Mouse (Mus musculus): ENCODE data around the gene Wnt7b.

Wnt7b gene

GRCm38 (mm10) chr15:85600696-85601094, 18.4 kb upstream of the Wnt7b start:
- peak in 1 of 2 experiments; percentile 50 for DNase-seq

DNA sequence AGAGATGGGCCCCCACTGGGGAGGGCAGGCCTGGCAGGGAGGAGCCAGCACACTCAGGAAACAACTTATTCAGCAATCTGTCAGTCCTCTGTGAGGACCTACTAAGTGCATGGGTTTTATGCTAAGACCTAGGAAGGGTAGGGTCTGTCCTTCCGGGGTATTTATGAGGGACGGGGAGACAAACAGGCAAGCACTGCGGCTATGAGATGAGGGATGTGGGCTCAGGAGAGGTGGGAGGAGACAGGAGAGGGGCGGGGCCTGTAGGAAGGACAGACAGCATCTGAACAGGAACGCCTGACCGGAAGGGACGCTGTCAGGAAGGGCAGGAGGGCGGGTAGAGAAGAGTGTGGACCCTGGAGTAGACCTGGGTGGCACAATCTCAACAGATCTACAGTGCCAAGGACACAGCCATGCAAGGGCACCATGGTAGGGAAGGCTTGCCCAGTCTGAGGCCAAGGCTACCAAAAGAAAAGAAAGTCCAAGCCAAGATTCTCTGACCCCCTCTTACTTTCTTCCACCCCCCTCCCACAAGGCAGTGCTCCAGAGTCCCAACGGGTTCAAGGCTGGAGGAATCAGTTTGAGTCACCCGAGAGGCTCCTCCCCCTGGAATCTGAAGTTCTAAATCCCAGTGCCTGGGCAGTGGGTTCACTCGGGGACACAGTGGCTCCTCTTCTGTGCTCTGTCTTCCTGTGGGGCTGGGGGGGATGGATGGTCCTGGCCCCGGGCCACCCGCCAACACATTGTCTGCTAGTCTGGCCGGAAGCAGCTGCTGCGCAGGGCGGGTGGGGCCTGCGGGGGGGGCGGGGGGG, 17.8 kb upstream of the Wnt7b start:
- DNase-seq: peak; percentile 82 to 85

GRCm38 (mm10) chr15:85598984-85599886, 17.0 kb upstream of the Wnt7b start:
- peak; percentile 93 to 96 for DNase-seq

- no peak for DNase-seq
These were observed 16.2 kb upstream of the Wnt7b start for GRCm38 (mm10) chr15:85598443-85598842.

DNA sequence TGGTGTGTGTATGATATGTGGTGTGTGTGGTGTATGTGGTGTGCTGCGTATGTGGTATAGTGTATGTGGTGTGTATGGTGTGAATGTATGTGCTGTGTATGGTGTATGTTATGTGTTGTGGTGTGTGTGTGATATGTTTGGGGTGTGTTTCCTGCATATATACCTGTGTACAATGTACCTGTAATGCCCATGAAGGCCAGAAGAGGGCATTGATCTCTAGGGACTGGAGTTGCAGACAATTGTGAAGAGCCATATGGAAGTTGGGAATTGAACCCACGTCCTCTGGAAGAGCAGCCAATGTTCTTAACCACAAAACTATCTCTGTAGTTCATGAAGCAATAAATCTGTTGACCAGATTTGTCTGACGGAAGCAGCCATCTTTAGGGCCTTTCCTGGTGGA, 15.1 kb upstream of the Wnt7b start:
- peak; percentile 55 for DNase-seq

- no peak for DNase-seq
These were observed 10.4 kb upstream of the Wnt7b start for GRCm38 (mm10) chr15:85592674-85593073.

DNA sequence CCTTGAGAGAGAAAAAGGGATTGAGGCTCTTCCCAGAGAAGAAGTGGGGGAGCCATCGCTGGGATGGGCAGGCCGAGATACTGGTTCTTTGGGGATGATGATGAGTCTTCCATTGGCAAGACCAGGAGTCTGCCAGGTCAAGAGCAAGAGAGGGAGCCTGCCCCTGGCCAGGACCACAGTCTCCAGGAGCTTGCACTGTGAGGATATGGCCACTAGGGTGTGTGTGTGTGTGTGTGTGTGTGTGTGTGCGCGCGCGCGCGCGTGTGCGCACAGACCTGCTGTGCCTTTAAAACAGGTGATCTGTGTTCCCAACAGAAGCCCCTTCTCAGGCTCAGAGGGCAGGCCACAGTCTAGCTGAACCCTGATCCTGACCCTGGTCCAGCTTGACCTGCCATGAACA, 8.6 kb upstream of the Wnt7b start:
- DNase-seq: no peak

GRCm38 (mm10) chr15:85583504-85583903, 1.2 kb upstream of the Wnt7b start:
- DNase-seq: peak; percentile 90

DNA sequence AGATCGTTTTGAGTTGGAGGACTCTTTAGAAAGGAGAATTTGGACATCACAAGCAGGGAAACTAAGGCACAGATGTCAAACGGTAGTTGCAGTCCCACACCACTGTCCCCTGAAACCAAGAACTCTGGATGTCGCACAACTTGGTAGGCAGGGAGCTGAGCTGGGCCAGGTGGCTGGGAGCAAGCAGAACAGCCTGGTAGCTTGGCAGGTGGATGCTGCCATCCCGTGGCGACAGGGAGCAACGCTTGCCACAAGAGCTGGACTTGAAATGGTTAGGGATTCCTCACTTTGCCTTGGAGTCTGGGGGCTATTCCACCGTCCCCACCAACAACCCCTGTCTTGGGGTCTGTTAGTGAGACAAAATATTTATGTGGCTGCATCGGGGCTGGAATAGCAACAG, 751 bp upstream of the Wnt7b start:
- DNase-seq: peak; percentile 94

GRCm38 (mm10) chr15:85581563-85582064, 659 bp downstream of the Wnt7b start:
- DNase-seq: no peak

- peak in 1 of 2 experiments; percentile 42 for DNase-seq
These were observed 1.2 kb downstream of the Wnt7b start for GRCm38 (mm10) chr15:85580934-85581562.

GRCm38 (mm10) chr15:85580483-85580882, 1.8 kb downstream of the Wnt7b start:
- DNase-seq: peak in 1 of 2 experiments; percentile 35

DNA sequence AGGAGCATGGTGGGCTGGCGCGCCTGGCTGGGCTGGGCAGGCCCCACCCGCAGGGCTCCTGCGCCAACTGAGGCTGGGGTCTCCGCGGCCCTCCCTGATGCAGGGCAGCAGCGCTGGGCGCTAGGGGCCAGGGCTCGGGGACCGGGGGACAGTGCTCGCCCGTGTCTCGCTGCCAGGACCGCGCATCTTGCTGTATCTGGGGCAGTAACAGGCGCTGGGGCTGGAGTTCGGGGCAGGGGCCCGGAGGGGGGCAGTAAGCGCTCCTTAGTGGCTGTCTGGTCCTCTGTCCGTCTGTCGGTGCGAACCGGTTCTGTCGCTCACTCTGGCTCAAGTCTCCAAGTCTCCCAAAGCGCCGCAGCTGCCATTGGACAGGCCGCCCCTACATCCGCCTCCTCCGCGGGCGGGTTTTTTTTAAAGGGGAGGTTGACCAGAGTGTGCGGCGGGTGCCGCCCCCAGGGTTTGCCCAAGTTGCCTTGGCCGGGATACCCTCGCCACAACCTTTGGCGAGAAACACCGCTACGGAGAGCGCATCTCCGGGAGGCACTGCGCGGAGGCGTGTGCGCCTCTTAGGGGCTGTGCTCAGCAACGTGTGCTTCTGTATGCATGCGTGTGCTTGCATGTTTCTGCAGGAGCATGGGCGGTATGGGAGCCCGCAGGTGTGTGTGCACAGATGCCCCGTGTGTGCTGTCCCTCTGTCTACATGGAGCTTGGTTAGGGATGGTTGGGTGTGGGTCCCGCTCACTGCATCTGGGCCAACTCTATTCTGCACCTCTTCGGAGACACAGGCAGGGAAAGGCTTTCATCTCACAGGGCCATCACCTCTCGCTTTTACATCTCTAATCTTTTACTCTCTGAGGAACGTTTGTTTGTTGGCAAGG, 4.5 kb downstream of the Wnt7b start:
- DNase-seq: no peak

- DNase-seq: no peak
These were observed 5.5 kb downstream of the Wnt7b start for GRCm38 (mm10) chr15:85576511-85577440.

DNA sequence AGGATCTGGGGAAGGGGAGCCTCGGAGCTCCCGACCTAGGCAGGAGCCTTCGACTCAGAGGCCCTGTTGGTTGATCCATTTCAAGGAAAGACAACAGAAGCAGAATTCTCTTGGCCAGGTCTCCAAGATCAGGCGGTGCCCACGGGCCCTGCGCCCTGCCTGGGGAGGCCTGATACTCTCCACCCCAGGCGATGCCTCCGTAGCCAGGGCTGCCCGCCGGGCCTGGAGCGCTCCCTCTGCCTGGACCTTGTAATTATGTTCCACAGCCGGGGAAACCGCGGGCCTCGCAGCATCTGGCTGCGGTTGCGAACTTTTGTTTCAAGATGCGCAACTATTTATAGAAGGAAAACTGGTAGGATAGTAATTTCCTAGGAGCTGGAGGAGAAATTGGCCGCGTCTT, 6.2 kb downstream of the Wnt7b start:
- DNase-seq: no peak

- DNase-seq: no peak
These were observed 7.7 kb downstream of the Wnt7b start for GRCm38 (mm10) chr15:85574558-85574957.

GRCm38 (mm10) chr15:85574086-85574485, 8.2 kb downstream of the Wnt7b start:
- DNase-seq: no peak

DNA sequence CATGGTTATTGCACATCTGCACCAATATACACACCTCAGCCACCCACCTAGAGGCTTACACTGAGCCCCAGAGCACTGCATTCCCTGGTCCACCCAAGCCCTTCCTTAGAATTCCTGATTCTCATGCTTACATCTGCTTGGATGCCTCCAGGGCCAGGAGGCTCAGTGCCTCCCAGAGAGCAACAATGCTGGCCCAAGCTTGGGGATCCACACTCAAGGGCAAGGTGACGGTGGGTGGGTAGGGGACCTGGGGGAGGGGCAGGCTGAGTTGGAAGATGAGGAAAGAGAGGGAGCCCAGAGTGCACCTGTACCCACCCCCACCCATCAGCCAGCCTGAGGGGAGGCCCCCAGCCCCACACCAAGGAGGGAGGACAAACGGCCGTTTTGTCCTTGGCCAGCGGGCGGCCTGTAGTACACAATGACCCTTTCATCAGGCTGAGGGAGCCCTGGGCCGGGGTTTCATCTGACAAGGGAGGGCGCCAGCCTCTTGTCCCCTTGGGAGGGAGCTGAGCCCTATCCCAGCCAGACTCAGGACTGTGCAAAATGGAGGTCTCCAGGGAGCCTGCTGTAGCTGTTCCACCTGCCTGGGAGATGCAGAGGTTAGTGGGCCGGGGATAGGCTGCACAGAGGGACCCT, 9.5 kb downstream of the Wnt7b start:
- no peak for DNase-seq

DNA sequence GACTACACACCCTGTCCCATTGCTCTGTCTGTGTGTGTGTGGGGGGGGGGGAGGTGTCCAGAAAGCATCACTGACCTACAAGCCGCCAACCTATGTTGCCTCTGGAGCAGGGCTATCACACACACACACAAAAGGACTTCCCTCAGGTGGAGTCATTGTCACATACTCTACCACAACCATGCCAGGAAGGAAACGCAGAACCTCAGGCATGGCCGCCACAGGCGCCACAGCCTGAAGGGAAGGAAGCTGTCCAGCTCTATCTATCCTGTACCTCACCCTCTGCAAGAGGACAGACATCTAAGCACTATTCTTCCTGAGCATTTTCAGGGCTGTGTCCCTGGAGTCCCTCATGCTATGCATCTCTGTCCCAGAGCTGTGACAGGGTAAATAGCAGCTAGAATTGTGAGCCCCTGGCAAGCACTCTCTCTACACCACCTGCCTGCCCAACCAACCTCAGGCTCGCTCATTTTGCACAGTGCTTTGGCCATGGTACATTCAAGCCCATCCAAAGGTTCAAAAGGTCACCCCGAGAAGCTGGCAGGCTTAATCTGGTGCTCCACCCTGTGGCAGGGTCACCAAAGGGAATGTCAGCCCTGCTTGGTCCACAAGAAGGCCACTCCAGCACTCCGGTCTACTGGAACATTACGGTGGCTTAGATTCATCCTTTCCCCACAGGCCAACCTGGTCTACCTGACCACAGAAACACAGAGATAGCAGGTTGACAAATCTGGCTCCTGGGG, 12.1 kb downstream of the Wnt7b start:
- no peak for DNase-seq
